Mouse (Mus musculus) forebrain, embryonic 14.5 days (tissue): ENCODE measurements around the gene Serpina3k. TPM values are rescaled to one million over a fixed set of nuclear protein-coding genes. Genes with fewer than 3 reads are reported as not detected.
A peak's percentile ranks its signal among the peaks of the same experiment; 100 is the strongest.
"Not testable (repeated sequence)": the region's sequence is repeated elsewhere in the genome, so short reads cannot be mapped to it uniquely, and the experiment has no call there.

Source experiments
- ATAC-seq: fragments of 200-750 bp; cut with Nextera tagmentation; 2 replicates; pipeline ENCODE4 v1.8.0; 2017; ENCODE audit warnings: mild to moderate bottlenecking, moderate library complexity
- DNase-seq: peaks from one replicate; pipeline ENCODE4 v3.0.0-alpha.2; 2015; ENCODE audit warnings: low spot score
- H3K27ac ChIP-seq: fragments of 300-500 bp; sonication (generic); 2 replicates; pipeline ENCODE4 v1.5.1; 2014; ENCODE audit warnings: low read depth, mild to moderate bottlenecking, control low read depth, low read length, moderate library complexity
- H3K27me3 ChIP-seq: fragments of 300-500 bp; sonication (generic); replicated peaks from 2 replicates; pipeline ENCODE4 v1.6.1; 2014; ENCODE audit warnings: low read length, control low read depth, mixed read lengths; ENCODE audit not compliant: control insufficient read depth, insufficient read depth
- H3K36me3 ChIP-seq: fragments of 300-500 bp; sonication (generic); 2 replicates; pipeline ENCODE4 v1.6.1; 2014; ENCODE audit warnings: low read length, control low read depth; ENCODE audit not compliant: control insufficient read depth, insufficient read depth
- H3K4me1 ChIP-seq: fragments of 300-500 bp; sonication (generic); 2 replicates; pipeline ENCODE4 v1.6.1; 2014; ENCODE audit warnings: antibody characterized with exemption, low read length, control low read depth; ENCODE audit not compliant: control insufficient read depth, insufficient read depth
- H3K4me2 ChIP-seq: fragments of 300-500 bp; sonication (generic); 2 replicates; pipeline ENCODE4 v1.6.1; 2014; ENCODE audit warnings: mild to moderate bottlenecking, control low read depth, low read length
- H3K4me3 ChIP-seq: fragments of 300-500 bp; sonication (generic); 2 replicates; pipeline ENCODE4 v1.5.1; 2014; ENCODE audit warnings: low read depth, low read length, control low read depth
- H3K9ac ChIP-seq: fragments of 300-500 bp; sonication (generic); 2 replicates; pipeline ENCODE4 v1.6.1; 2014; ENCODE audit warnings: mild to moderate bottlenecking, low read length, control low read depth, moderate library complexity
- H3K9me3 ChIP-seq: fragments of 300-500 bp; sonication (generic); replicated peaks from 2 replicates; pipeline ENCODE4 v1.6.1; 2016; ENCODE audit warnings: low read length, control low read depth, mixed read lengths; ENCODE audit not compliant: control insufficient read depth
- WGBS: fragments of 180-500 bp; shearing (Covaris S2); extraction: QIAGEN DNeasy Blood & Tissue Kit; methylation state at CpG from one replicate; pipeline ENCODE4 v1.1.7; 2014; 5-methylcytosine and 5-hydroxymethylcytosine counted together
- polyA plus RNA-seq: library from polyadenylated mRNA; unstranded; fragments of >200 nt; fragmentation: Nextera tagmentation; extraction: Ambion mirVana; gene quantifications from 2 replicates; pipeline ENCODE4 v1.2.1, GENCODE M21; 2014

Serpina3k gene
- polyA plus RNA-seq, 1 experiment from 2014 or later = not detected

DNA sequence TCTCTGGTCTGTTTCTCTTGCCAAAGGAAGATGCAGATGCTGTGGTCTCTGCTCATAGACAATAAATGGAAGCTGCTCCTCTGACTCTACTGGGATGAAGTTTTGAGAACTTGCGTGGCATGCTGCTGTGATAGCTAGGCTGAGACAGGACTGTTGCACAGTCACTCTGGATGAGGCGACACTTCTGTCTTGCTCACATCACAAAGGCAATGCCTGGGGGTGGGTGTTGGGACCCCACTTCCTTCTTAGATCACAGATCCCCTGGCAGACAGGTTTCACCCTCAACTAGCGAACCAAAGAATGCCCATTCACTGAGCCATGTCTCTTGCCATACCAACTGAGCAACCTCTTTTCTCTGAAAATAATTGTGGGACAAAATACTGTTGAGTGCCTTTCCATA is 419 bp downstream of the Serpina3k start:
- DNase-seq (no peak), ATAC-seq (no peak)
- H3K27ac ChIP-seq = no peak overlapping the region
- 91% methylated on average over 3 of the region's 3 CpGs for WGBS
- no peaks in the 10 kb centered on the region for H3K36me3 ChIP-seq
- H3K4me1 ChIP-seq = no peaks in the 10 kb centered on the region
- H3K27me3 ChIP-seq = no peaks in the 10 kb centered on the region
- H3K9ac ChIP-seq = no peak overlapping the region
- no peaks in the 10 kb centered on the region for H3K9me3 ChIP-seq
- H3K4me2 ChIP-seq = no peak overlapping the region
- H3K4me3 ChIP-seq = no peak overlapping the region

DNA sequence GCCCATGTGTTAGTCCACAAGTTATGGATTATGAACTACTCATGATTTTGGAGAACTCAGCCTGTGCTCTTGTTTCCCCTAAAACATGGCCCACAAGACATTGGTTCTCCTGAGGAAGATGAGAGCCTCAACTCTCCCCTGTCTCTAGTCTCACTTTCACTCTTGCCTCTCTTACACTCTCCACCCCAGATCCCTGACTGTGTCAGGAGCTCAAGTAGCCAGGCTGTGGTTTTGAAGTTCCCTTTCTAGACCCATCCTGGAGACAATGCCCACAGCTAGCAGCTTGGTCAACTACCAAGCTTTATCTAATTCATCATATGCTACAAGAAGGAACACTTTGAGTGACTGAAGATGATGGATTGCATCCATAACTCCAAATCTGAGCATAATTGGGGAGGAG is 4.2 kb downstream of the Serpina3k start:
- not testable (repeated sequence) for H3K9ac ChIP-seq, H3K4me3 ChIP-seq, H3K36me3 ChIP-seq, DNase-seq, H3K4me1 ChIP-seq, ATAC-seq, H3K9me3 ChIP-seq, H3K27me3 ChIP-seq, H3K27ac ChIP-seq, H3K4me2 ChIP-seq

DNA sequence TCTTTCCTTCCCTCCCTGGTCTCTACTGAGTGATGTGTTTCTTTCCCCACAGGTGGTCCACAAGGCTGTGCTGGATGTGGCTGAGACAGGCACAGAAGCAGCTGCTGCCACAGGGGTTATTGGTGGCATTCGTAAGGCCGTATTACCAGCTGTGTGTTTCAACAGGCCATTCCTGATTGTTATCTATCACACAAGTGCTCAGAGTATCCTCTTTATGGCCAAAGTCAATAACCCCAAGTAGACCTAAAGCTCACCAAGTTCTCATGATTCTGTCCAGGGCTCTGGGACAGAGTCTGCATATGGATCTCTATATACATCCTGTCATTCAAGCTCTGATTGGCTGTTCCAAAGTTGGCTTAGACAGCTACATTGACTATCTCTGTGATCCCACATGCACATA is 6.9 kb downstream of the Serpina3k start:
- no peak for ATAC-seq

DNA sequence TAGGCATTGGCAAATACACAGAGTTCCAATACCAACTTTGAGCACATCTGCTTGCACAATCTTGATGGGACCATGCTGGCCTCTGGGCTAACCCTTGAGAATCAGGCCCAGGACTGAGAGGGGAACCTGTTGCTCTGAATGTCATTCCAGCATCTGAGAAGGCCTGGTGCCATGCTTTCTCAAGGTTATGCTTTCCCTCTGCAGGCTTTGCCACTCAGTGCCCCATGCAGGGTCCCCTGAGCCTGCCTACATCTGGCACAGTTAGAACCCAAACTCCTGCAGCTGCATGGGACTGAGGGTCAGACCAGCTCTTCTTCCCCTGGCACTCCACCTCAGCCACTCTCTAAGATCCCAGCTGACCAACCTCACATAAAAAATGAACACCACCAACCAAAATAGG is 7.4 kb downstream of the Serpina3k start:
- Histone ChIP-seq H3K36me3 (no peaks in the 10 kb centered on the region), H3K27ac (no peak overlapping the region), H3K9me3 (no peaks in the 10 kb centered on the region), H3K9ac (no peak overlapping the region), H3K4me1 (no peaks in the 10 kb centered on the region), H3K27me3 (no peaks in the 10 kb centered on the region), H3K4me3 (no peak overlapping the region), H3K4me2 (no peak overlapping the region)
- no peak for DNase-seq
- no peak for ATAC-seq

More for the DNA sequence above, 6.9 kb downstream of the Serpina3k start:
- Histone ChIP-seq H3K9ac (no peak overlapping the region), H3K27ac (no peak overlapping the region), H3K36me3 (no peaks in the 10 kb centered on the region), H3K4me2 (no peak overlapping the region), H3K4me3 (no peak overlapping the region), H3K9me3 (no peaks in the 10 kb centered on the region), H3K4me1 (no peaks in the 10 kb centered on the region), H3K27me3 (no peaks in the 10 kb centered on the region)
- WGBS = 82% methylated on average over 2 of the region's 2 CpGs
- no peak for DNase-seq

DNA sequence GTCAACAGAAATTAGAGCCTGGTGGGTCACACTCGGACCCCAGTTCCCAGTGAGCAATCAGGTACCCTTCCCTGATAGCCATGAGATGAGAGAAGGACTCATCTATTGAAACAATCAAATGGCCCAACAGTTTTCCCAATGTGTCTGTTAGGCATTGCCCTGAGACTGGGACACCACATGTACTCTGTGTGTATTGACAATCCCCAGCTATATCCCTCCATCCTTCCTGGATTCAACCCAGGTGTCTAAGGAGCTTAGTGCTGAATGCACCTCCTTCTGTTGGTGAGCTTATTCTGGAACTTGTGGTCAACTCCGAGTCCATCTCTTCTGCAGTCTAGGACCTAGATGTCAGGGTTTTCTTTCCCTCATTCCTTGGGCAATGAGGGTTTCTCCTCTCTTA is 8.8 kb downstream of the Serpina3k start:
- Histone ChIP-seq H3K9me3 (no peaks in the 10 kb centered on the region), H3K27ac (no peak overlapping the region), H3K36me3 (no peaks in the 10 kb centered on the region), H3K4me2 (no peak overlapping the region), H3K4me3 (no peak overlapping the region), H3K27me3 (no peaks in the 10 kb centered on the region), H3K9ac (no peak overlapping the region), H3K4me1 (no peaks in the 10 kb centered on the region)
- DNase-seq (no peak), ATAC-seq (no peak)
- 82% methylated on average over 2 of the region's 2 CpGs for WGBS

DNA sequence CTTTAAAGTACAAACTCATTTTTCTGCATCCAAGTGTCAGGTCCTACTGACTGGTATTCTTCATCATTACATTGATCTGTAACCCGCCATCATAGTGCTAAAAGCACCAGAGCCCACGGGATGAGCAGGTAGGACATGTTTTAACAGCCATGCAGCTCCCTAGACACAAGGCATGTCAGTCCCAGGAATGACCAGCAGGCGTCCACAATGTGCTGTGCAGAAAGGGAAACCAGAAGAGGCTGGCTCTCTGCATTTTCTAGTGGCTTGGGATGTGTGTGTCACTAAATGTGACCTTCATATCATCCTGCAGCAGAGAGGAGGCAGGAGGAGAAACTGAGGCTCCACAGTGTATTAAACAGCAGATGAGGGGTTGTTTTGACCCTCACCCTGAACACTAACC is 13.5 kb downstream of the Serpina3k start:
- H3K4me1 ChIP-seq, H3K9me3 ChIP-seq, H3K36me3 ChIP-seq, H3K27me3 ChIP-seq, ATAC-seq, H3K27ac ChIP-seq, H3K4me2 ChIP-seq, H3K4me3 ChIP-seq, H3K9ac ChIP-seq: not testable (repeated sequence)
- DNase-seq = peak; percentile 4
- 38% methylated on average over 3 of the region's 3 CpGs for WGBS

DNA sequence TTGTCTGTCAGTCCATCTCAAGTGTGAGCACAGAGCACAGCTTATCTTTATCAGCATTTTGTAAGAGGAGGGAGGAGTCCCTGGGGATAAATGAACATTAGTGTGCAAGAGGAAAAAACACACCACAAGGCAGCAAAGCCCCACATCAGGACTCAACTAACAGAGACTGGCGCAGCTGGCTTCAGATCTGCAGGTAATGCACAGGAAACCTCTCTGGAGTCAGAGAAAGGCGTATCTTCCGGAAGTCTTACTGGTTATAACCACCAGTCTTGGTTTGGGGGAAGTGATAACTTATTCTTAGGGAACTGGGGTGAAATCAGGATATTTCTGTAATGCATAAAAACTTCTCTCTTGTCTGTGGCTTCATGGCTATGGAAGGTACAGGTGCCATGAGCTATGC is 17.7 kb downstream of the Serpina3k start:
- H3K4me3 ChIP-seq = no peak overlapping the region
- H3K4me2 ChIP-seq = no peak overlapping the region
- DNase-seq = no peak
- ATAC-seq = no peak
- no peaks in the 10 kb centered on the region for H3K9me3 ChIP-seq
- no peaks in the 10 kb centered on the region for H3K4me1 ChIP-seq
- WGBS = 86% methylated on average over 3 of the region's 3 CpGs
- H3K27ac ChIP-seq = no peak overlapping the region
- no peaks in the 10 kb centered on the region for H3K27me3 ChIP-seq
- H3K36me3 ChIP-seq = no peaks in the 10 kb centered on the region
- no peak overlapping the region for H3K9ac ChIP-seq

DNA sequence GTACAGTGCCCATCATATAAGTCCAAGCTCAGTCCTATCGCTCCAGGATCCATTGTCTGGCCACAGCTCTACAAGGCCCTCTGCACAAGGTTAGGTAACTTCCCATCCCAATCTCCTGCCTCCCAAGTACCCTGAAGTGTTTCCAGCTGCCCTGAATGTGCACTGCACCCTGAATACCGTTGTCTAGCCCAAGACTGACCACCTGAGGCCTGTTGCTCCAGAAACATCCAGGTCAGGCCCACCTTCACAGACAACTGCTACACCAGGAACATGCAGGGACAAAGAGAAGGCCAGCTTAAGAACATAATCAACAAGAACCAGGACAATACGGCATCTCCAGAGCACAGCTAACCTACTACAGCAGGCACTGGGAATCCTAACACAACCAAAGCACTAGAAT is 31.7 kb downstream of the Serpina3k start:
- no peaks in the 10 kb centered on the region for H3K9me3 ChIP-seq
- no peaks in the 10 kb centered on the region for H3K4me1 ChIP-seq
- ATAC-seq (no peak), DNase-seq (no peak)
- no peak overlapping the region for H3K4me2 ChIP-seq
- WGBS = 88% methylated on average over 3 of the region's 3 CpGs
- no peaks in the 10 kb centered on the region for H3K36me3 ChIP-seq
- H3K4me3 ChIP-seq = no peak overlapping the region
- no peak overlapping the region for H3K27ac ChIP-seq
- no peaks in the 10 kb centered on the region for H3K27me3 ChIP-seq
- H3K9ac ChIP-seq = no peak overlapping the region

DNA sequence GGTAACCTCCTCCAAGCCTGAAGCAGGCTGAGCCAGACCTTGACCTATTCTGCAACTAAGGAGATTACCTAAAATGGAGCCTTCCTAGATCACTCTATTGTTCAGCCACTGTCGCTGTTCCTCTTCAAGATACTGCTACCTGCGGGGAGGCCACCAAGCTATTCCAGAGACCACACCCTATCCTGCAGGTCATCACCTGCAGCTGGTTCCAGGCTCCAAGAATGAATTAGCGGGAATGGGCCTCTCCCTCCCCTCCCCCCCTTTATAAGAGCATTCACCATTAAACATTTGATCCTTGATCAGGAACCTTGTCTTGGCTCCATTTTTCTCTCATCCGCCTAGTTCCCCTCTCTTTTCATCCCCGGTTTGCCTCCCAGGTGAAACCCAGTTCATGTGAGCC is 38.9 kb downstream of the Serpina3k start:
- not testable (repeated sequence) for H3K36me3 ChIP-seq, DNase-seq, H3K27ac ChIP-seq, H3K9ac ChIP-seq, H3K9me3 ChIP-seq, ATAC-seq, H3K4me2 ChIP-seq, H3K4me1 ChIP-seq, H3K27me3 ChIP-seq, H3K4me3 ChIP-seq
- WGBS = 71% methylated on average over 5 of the region's 5 CpGs

DNA sequence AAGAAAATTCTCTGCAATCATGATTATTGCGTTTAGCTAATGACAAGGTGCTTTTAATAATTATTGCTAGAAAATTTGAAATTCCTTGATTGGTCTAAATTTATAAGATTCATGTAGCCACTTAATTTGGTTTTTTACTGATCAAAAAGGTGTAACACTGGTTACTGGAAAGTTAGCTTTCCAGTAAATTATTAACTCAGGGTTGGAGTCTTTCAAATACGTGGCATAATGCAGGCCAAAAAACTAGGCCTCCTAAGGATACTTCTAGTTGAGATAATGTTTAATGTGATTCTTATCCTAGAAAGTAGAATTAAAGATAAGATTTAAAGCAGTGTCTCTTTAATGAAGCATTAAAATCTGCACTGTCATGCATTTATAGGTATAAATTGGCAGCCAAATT is 40.1 kb downstream of the Serpina3k start:
- not testable (repeated sequence) for DNase-seq, H3K36me3 ChIP-seq, H3K4me3 ChIP-seq, H3K27ac ChIP-seq, H3K4me2 ChIP-seq, H3K4me1 ChIP-seq, ATAC-seq, H3K9me3 ChIP-seq, H3K9ac ChIP-seq, H3K27me3 ChIP-seq
- 76% methylated on average over 2 of the region's 2 CpGs for WGBS
